Mouse (Mus musculus) erythroblast, embryonic 14.5 days (primary cell): Measurements from ENCODE around the gene Etv1.

Experiments
- GATA1 ChIP-seq: IDR thresholded peaks from 2 replicates; pipeline ENCODE4 v1.6.1; 2012; ENCODE audit warnings: low read length, inconsistent platforms, mixed read lengths
- TAL1 ChIP-seq: IDR thresholded peaks from 3 replicates; pipeline ENCODE4 v1.6.1; 2012; ENCODE audit warnings: low read length, inconsistent platforms, mixed read lengths

- TF ChIP-seq GATA1 = no peak
- no peak for TF ChIP-seq TAL1
These were observed 37.1 kb downstream of the Etv1 start for GRCm38 (mm10) chr12:38816235-38816634.
